Mouse (Mus musculus) lung, postnatal 4 days (tissue): Measurements from ENCODE around the gene Ube2c.

Experiments used
- DNase-seq, 2 experiments: peaks; one replicate each; pipeline ENCODE4 v3.0.0; 2021

Gene Ube2c

GRCm38 (mm10) chr2:164762593-164762992, 7.1 kb upstream of the Ube2c start:
- DNase-seq = no peak

DNA sequence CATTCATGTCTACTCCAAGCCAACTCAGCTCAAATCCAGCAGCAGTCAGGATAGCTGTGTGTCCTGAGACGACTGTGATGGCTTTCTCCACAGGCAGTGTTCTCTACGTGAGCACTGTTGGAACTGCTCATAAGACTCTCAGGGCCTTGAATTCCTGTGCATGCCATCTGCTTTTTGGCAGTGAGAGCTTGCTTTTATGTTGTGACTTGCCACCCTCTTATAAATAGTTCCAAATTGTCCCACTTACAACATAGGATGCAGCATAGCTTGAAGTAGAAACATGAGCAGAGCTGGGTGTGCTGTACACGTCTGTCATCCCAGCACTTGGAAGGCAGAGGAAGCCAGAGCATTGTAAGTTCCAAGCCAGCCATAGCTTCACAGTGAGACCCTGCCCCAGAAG, 3.9 kb upstream of the Ube2c start:
- no peak for DNase-seq

- no peak for DNase-seq
These were observed 1.7 kb upstream of the Ube2c start for GRCm38 (mm10) chr2:164767812-164768540.

DNA sequence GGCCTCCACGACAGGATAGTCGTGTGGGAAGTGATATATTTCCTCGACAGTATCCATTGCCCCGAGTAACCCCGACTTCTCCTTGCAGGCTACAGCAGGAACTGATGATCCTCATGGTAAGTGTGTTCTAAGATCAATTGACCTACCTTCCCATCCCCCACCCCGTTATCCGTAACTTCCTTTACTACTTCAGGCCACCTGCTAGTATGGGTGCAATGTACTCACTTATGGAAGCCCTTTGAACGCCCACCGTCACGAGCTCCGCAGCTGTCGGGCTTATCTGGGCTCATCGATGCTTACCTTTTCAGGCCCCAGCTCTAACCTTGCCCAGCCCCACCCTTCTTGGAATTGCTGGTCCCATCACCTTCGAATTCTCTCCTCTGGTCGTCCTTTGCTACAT, 581 bp downstream of the Ube2c start:
- no peak for DNase-seq

DNA sequence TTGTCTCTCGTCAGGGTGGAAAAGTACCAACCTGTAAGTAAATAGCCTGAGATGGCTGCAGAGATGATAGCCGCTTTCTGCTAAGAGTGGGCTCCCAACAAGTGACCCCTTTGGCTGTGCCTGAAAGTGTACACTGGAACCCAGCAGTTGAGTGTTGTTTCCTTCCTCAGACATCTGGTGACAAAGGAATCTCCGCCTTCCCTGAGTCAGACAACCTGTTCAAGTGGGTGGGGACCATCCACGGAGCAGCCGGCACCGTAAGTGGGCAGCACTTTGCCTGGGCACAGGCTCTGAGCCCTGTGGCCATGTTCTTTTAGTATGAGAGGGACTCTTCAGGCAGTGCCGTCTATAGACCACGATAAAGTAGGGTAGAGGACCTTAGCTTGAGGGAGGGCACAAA, 1.4 kb downstream of the Ube2c start:
- no peak for DNase-seq

DNA sequence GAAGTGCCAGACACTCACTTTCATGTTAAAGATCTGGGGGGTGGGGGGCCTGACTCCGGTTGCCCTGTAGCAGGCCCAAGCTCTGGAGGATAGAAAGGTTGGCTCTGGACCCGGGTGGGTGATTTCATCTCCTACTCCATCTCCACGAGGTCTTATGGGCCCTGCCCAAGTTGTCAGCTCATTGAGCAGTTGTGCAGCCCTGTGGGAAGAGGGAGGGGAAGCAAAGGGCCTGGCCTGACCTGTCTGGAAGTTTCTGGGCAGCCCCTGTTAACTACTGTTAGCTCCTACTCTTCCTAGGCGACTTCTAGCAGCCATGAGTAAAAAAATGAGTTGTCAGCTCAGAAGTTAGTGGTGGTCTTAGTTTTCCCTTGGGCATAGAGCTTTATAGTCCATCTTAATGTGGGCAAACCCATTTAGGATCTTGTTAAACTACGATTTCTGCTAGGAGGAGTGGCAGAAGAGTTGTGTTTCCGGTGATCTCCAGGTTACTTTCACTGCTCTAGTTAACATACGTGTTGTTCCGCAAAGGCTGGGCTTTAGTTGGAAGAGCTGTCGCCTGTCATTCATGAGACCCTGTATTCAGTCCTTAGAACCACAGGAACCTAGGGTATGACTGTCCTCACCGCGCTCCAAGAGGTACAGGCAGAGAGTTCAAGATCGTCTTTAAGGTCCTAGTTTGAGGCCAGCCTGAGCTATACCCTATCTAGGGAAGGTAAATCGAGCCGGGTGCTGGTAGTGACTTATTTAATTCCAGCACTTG, 3.7 kb downstream of the Ube2c start:
- DNase-seq = no peak

- no peak for DNase-seq
These were observed 4.3 kb downstream of the Ube2c start for GRCm38 (mm10) chr2:164773989-164774364.

DNA sequence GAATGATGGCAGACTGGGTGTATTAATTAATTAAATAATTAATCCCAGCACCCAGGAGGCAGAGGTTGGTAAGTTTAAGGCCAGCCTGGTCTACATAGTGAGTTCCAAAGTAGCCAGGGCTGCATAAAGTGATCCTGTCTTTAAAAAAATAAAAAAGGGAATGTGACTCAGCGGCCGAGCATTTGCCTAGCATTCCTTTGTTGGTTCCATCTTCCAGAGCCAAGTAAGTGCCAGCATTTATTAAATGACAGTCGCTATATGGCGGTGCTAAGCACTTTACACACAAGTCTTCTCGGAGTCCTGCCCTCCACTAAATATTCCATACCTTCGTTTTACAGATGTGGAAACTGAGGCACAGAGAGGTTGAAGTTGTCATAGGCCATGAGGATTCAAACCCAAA, 6.4 kb downstream of the Ube2c start:
- no peak for DNase-seq

- no peak for DNase-seq
These were observed 7.1 kb downstream of the Ube2c start for GRCm38 (mm10) chr2:164776801-164777200.

- DNase-seq = no peak
These were observed 7.7 kb downstream of the Ube2c start for GRCm38 (mm10) chr2:164777246-164778014.

GRCm38 (mm10) chr2:164778015-164778287, 8.3 kb downstream of the Ube2c start:
- no peak for DNase-seq

- no peak for DNase-seq
These were observed 9.1 kb downstream of the Ube2c start for GRCm38 (mm10) chr2:164778809-164779208.

DNA sequence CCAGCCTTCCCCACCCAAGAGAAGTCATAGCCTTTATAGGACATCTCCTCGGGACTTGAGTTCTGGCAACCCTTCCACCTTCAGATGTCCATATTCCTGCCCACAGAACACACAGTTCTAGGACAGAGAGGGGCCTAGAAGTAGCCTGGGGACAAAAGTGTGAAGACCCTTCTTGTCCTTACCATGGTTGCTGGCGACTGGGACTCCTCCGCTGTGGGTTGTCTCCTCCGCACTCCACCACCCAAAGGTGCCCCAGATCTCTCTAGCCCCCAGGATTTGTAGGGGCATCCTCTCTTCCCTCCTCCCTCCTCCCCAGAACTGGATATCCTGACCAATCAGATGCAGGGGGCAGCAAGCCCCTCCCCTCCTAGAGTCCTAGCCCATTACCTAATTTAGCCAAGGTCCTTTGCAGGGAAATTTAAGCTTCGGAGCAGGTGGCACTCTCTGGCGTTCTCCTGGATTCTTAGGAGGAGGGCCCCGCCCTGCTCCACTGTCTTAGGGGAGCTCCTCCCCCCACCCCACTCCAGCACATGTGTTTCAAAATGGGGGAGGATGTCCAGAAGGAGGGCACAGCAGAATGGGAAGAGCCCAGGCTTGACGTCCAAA, 9.9 kb downstream of the Ube2c start, which contains the start of gene Tnnc2:
Tnnc2 (minus strand) TSS at position 487 of the 606 bp plus-strand sequence.
- no peak for DNase-seq

DNA sequence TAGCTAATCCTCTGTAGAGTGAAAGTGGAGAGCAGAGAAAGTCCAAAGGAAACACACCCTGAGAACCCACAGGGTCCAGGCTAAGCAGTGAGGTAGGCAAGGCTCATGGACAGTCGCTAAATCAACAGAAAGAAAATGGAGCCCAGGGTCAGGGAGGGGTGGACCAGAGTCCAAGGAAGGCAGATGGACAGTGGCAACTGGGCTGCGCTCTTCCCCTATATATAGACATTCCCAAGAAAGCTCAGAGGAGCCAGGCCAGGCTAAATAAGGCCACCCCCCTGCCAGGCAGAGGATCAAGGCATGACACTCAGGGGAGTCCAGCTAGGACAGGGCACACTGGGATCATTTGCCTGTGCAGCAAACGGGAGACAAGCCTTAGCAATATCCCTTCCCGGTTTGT, 12.2 kb downstream of the Ube2c start:
- DNase-seq = no peak

DNA sequence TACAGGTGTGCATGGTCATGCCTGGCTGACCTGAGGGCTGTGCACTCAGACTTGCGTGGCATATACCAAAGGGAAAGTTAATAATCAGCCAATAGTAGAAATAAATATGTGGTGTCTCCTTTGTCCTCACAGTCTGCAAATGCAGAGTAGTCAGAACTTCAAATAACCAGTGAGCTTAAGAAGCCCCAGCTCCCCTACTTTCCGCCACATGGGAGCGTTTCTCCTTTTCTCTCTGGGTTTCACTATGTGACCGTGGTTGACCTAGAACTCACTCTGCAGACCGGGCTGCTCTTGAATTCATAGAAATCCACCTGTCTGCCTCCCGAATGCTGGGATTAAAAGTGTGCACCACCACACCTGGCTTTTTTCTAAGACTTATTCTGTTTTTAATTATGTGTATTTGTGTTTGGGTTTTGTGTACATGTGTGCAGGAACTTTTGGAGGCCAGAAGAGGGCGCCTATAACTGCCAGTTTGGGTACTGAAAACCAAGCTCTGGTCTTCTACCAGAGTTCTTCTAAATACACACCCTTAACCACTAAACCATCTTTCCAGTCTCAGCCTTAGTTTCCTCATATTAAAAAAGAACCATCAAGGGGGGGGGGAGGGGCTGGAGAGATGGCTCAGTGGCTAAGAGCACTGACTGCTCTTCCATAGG, 14.4 kb downstream of the Ube2c start:
- no peak for DNase-seq

DNA sequence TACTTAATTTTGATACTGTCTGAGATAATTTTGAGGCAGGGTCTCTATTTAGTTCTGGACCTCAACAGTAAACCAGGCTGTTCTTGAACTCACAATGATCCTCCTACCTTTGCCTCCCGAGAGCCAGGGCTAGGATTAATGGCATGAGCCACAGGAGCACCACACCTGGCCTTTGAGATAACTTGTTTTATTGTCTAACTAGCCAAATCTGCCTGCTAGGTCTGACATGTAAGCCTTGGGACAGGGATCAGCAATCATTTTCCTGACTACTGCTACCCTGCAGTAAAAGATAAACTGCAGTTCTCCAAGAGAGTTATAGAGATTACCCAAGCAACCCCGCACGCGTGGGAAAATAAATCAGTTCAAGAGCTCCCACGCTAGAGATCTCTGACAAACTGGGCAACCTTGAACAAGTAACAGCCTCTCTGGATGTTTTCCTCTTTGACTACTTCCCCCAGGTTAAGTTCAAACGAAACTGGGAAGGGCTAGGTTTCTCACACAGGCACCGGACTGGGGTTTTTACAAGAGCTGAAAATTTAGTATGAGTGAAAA, 15.2 kb downstream of the Ube2c start:
- peak in 1 of 2 experiments; percentile 15 for DNase-seq

DNA sequence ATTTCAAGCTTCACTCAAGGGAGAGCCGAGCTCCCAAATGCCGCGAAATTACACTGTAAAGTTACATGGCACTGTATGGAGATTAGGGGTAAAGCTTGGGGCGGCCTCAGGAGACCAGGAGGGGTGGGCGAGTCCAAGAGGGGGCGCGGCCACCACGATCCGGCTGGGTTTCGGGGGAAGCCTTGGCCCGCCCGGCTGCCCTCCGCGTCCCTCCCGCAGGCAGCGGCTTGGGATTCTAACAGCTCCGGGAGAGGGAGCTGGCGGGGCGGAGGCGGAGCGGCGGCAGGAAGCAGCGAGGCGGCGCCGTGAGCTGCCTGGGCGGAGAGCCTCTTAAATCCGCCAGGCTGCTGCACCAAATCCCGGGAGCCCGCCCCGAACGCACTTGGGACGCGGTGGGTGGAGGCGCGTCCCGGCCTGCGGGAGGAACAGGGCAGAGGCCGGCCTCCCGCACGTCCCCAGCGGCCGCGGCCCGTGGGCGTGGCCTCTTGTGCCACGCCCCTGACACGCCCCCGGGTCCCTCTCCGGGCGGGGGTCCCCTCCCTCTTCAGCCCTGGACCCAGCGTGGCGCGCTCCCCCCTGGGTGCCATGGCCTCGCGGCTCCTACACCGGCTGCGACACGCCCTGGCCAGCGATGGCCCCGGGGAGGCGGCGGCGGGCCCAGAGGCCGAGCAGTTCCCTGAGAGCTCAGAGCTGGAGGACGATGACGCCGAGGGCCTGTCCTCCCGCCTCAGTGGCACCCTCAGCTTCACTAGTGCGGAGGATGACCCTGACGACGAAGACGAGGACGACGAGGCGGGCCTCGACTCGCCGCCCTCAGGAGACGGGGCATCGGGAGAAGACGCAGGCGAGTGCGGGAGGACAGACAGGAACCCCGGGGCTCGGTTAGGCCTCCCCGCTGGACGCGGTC, 16.0 kb downstream of the Ube2c start, which contains the start of gene Snx21:
Snx21 (plus strand) TSS at position 343 of the 907 bp plus-strand sequence.
- DNase-seq = peak; percentile 90 to 96

DNA sequence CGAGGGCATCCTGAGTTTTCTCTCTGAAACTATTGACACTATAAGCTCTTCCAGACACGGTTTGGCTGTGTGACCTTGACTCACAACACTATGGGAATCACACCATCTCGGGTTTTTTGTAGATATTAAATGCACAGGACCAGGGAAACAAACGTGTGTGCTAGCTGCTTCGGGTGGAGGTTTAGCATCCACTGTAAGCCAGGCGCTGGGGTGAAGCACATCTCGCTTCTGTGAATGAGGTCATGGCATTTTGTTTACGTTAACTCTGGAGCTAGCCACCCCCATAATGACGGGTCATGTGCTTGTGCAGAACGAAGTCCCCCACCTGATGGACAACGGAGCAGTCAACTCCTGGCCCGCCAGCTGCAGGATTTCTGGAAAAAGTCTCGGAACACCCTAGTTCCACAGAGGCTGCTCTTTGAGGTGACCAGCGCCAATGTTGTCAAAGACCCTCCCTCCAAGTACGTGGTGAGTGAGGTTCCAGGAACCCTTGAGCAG, 16.7 kb downstream of the Ube2c start:
- peak; percentile 35 to 44 for DNase-seq

- no peak for DNase-seq
These were observed 17.3 kb downstream of the Ube2c start for GRCm38 (mm10) chr2:164787032-164787431.

DNA sequence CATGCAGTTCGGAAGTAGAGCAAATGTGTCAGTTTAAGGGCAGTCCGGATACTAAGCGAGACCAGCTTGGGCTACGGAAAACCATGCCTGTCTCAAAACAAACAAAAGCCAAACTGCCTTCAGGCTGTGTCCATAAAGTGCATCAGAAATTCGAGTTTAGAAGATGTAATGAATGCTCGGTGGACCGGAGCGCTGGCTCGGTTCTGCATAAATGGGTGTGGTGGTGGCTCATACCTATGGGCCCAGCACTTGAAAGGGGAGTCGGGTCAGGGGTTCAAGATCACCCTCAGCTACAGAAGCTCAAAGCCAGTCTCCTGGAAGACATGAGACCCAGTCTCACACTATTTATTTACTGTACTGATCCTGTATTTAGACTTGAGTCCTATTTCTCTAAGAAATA, 18.1 kb downstream of the Ube2c start:
- no peak for DNase-seq

DNA sequence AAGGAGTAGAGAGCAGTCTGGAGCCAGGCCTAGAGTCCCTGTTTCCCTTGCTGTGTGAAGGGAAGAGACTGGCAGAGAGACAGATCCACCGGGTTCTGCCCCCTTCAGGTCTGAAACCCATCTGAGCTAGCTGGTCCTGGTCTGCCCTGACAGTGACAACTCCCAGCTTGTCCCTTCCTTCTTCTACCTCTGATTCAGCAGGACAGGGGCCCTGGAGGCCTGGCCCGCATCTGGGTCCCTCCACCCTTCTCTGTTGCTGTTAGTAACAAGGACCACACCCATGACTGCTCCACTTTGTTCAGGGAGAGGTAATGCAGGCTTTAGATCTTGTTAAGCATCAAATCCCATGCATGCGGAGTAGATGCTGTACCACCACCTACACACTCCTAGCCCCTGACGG, 18.7 kb downstream of the Ube2c start:
- no peak for DNase-seq
